Mouse (Mus musculus) heart, adult 2 months (tissue): ENCODE data around the gene Bpifa6. TPM values are rescaled to one million over a fixed set of nuclear protein-coding genes. Genes with fewer than 3 reads are reported as not detected.

ENCODE experiments used
- DNase-seq, 2 experiments: peaks; one replicate each; pipeline ENCODE4 v3.0.0; 2021
- H3K27ac ChIP-seq: fragments of 200-600 bp; 2 replicates; pipeline ENCODE4 v1.8.1; 2022
- H3K27me3 ChIP-seq: fragments of 200-500 bp; 2 replicates; pipeline ENCODE4 v1.6.1; 2012; ENCODE audit warnings: mild to moderate bottlenecking, low read length, inconsistent platforms, mixed read lengths; ENCODE audit not compliant: control insufficient read depth, insufficient read depth
- H3K36me3 ChIP-seq: fragments of 200-500 bp; 2 replicates; pipeline ENCODE4 v1.6.1; 2012; ENCODE audit warnings: low read length, inconsistent platforms; ENCODE audit not compliant: control insufficient read depth, insufficient read depth
- H3K4me1 ChIP-seq: fragments of 200-500 bp; 2 replicates; pipeline ENCODE4 v1.6.1; 2011; ENCODE audit warnings: low read length; ENCODE audit not compliant: control insufficient read depth, insufficient read depth
- H3K4me3 ChIP-seq: fragments of 200-600 bp; 2 replicates; pipeline ENCODE4 v1.8.1; 2022
- H3K79me2 ChIP-seq: fragments of 200-500 bp; replicated peaks from 2 replicates; pipeline ENCODE4 v1.6.1; 2012; ENCODE audit warnings: mild to moderate bottlenecking, inconsistent platforms, low read length, moderate library complexity, mixed read lengths; ENCODE audit not compliant: control insufficient read depth, insufficient read depth
- H3K9ac ChIP-seq: fragments of 200-500 bp; 2 replicates; pipeline ENCODE4 v1.6.1; 2012; ENCODE audit warnings: low read depth, mild to moderate bottlenecking, control low read depth, inconsistent platforms, low read length, mixed read lengths
- CTCF ChIP-seq: fragments of 200-600 bp; IDR thresholded peaks from 2 replicates; pipeline ENCODE4 v1.8.1; 2022; ENCODE audit warnings: antibody characterized with exemption, mild to moderate bottlenecking, moderate library complexity
- EP300 ChIP-seq: fragments of 200-500 bp; IDR thresholded peaks from 2 replicates; pipeline ENCODE4 v1.6.1; 2011; ENCODE audit warnings: low read depth, low read length, control low read depth; ENCODE audit not compliant: insufficient read depth
- POLR2A ChIP-seq: fragments of 200-500 bp; IDR thresholded peaks from 2 replicates; pipeline ENCODE4 v1.6.1; 2011; ENCODE audit warnings: mild to moderate bottlenecking, low read depth, low read length, control low read depth; ENCODE audit not compliant: insufficient read depth
- WGBS: fragments of 180-500 bp; shearing (Covaris S2); methylation state at CpG from one replicate; pipeline ENCODE4 v1.1.7; 2018; 5-methylcytosine and 5-hydroxymethylcytosine counted together
- intact Hi-C: fragments of 180-260 bp; cut with DNase I; formaldehyde crosslinking; loops from one replicate; pipeline ENCODE4 v1.15.1; 2025
- polyA plus RNA-seq: library from polyadenylated mRNA; depleted of rRNA; stranded (reverse); fragments of >200 nt; gene quantifications from 2 replicates; pipeline ENCODE4 v1.2.3, GENCODE M21; 2012
- total RNA-seq, 2 experiments: library from RNA; stranded (reverse); gene quantifications; 2 replicates each; pipeline ENCODE4 v1.2.3; 2021

Gene Bpifa6
- total and polyA plus RNA-seq, 3 experiments = 0.06 TPM; not detected in 2

GRCm38 (mm10) chr2:153943537-153943936 is 31.2 kb upstream of the Bpifa6 start:
- Histone ChIP-seq H3K36me3 (no peaks in the 10 kb centered on the region), H3K27me3 (no peaks in the 10 kb centered on the region), H3K27ac (no peak overlapping the region), H3K79me2 (no peaks in the 10 kb centered on the region), H3K9ac (no peak overlapping the region), H3K4me1 (no peaks in the 10 kb centered on the region), H3K4me3 (no peak overlapping the region)
- DNase-seq = peak; percentile 16 to 46
- no peak for TF ChIP-seq EP300
- peak; percentile 81 for TF ChIP-seq CTCF
- TF ChIP-seq POLR2A = no peak
- intact Hi-C loops = no loop called here
- 30% methylated on average over 3 of the region's 3 CpGs for WGBS

- no peak overlapping the region for H3K27ac ChIP-seq
- TF ChIP-seq CTCF (no peak), POLR2A (no peak), EP300 (no peak)
- H3K27me3 ChIP-seq = no peaks in the 10 kb centered on the region
- H3K79me2 ChIP-seq = no peaks in the 10 kb centered on the region
- intact Hi-C loops = no loop called here
- no peaks in the 10 kb centered on the region for H3K4me1 ChIP-seq
- no peak overlapping the region for H3K4me3 ChIP-seq
- H3K36me3 ChIP-seq = no peaks in the 10 kb centered on the region
- H3K9ac ChIP-seq = no peak overlapping the region
- DNase-seq = no peak
- WGBS = 81% methylated on average over 8 of the region's 8 CpGs
These were observed 30.2 kb upstream of the Bpifa6 start for GRCm38 (mm10) chr2:153944567-153944966.

GRCm38 (mm10) chr2:153952897-153953296 is 21.8 kb upstream of the Bpifa6 start:
- no peak overlapping the region for H3K9ac ChIP-seq
- no peak overlapping the region for H3K4me3 ChIP-seq
- H3K36me3 ChIP-seq = no peaks in the 10 kb centered on the region
- TF ChIP-seq POLR2A = no peak
- no peak for TF ChIP-seq EP300
- peak; percentile 87 for TF ChIP-seq CTCF
- H3K79me2 ChIP-seq = no peaks in the 10 kb centered on the region
- peak in 1 of 2 experiments; percentile 52 for DNase-seq
- H3K27ac ChIP-seq = no peak overlapping the region
- H3K4me1 ChIP-seq = no peaks in the 10 kb centered on the region
- H3K27me3 ChIP-seq = no peaks in the 10 kb centered on the region; the same call in 1 of the 2 replicates
- WGBS = 25% methylated on average over 6 of the region's 6 CpGs
- intact Hi-C loops = no loop called here

GRCm38 (mm10) chr2:153953836-153954235 is 20.9 kb upstream of the Bpifa6 start:
- DNase-seq = peak in 1 of 2 experiments; percentile 9
- no peaks in the 10 kb centered on the region for H3K4me1 ChIP-seq
- intact Hi-C loops = no loop called here

GRCm38 (mm10) chr2:153962821-153963331 is 11.9 kb upstream of the Bpifa6 start:
- Histone ChIP-seq H3K27ac (no peak overlapping the region), H3K4me3 (no peak overlapping the region), H3K4me1 (no peaks in the 10 kb centered on the region), H3K79me2 (no peaks in the 10 kb centered on the region), H3K9ac (no peak overlapping the region), H3K27me3 (no peaks in the 10 kb centered on the region), H3K36me3 (no peaks in the 10 kb centered on the region)
- 59% methylated on average over 4 of the region's 4 CpGs for WGBS
- DNase-seq = no peak
- intact Hi-C loops = no loop called here
- no peak for TF ChIP-seq CTCF
- no peak for TF ChIP-seq POLR2A
- no peak for TF ChIP-seq EP300

More at GRCm38 (mm10) chr2:153953836-153954235, 20.9 kb upstream of the Bpifa6 start:
- H3K36me3 ChIP-seq = no peaks in the 10 kb centered on the region
- no peak overlapping the region for H3K9ac ChIP-seq
- no peaks in the 10 kb centered on the region; the same call in 1 of the 2 replicates for H3K27me3 ChIP-seq
- 6% methylated on average over 6 of the region's 6 CpGs for WGBS
- peak; percentile 61 for TF ChIP-seq CTCF
- no peak for TF ChIP-seq EP300
- no peak for TF ChIP-seq POLR2A
- no peaks in the 10 kb centered on the region for H3K79me2 ChIP-seq
- no peak overlapping the region for H3K27ac ChIP-seq
- no peak overlapping the region for H3K4me3 ChIP-seq

- no peaks in the 10 kb centered on the region for H3K36me3 ChIP-seq
- 64% methylated on average over 1 of the region's 1 CpGs for WGBS
- no peaks in the 10 kb centered on the region for H3K27me3 ChIP-seq
- H3K4me3 ChIP-seq = no peak overlapping the region
- H3K27ac ChIP-seq = no peak overlapping the region
- no peak for DNase-seq
- intact Hi-C loops = no loop called here
- no peaks in the 10 kb centered on the region for H3K4me1 ChIP-seq
- no peaks in the 10 kb centered on the region for H3K79me2 ChIP-seq
- H3K9ac ChIP-seq = no peak overlapping the region
- TF ChIP-seq POLR2A = no peak
- TF ChIP-seq EP300 = no peak
- TF ChIP-seq CTCF = no peak
These were observed 11.4 kb upstream of the Bpifa6 start for GRCm38 (mm10) chr2:153963334-153963733.
